Mouse (Mus musculus): ENCODE measurements around the gene Smpdl3a. TPM values are rescaled to one million over a fixed set of nuclear protein-coding genes. Genes with fewer than 3 reads are reported as not detected.

Gene Smpdl3a
- polyA plus RNA-seq (2012; rRNA removed), result 89.4 and 103 TPM in 2 replicates

- DNase-seq (ENCODE audit: low read depth in 1 of 2, low spot score in 2 of 2), result no peak
- H3K4me1 ChIP-seq (ENCODE audit: control insufficient read depth, insufficient read depth, insufficient read length), result peaks cover 8% of the 10 kb centered on the region
- no peaks in the 10 kb centered on the region for H3K36me3 ChIP-seq (ENCODE audit: control insufficient read depth, insufficient read depth, low read length)
- H3K27ac ChIP-seq (ENCODE audit: insufficient read depth, low read length), result peak within 1 kb of the TSS; percentile 92
- TF ChIP-seq POLR2A (IDR thresholded peaks at IDR 0.05; ENCODE audit: low read depth, low read length) (no peak), CTCF (IDR thresholded peaks at IDR 0.05; ENCODE audit: extremely low read depth, insufficient read depth, insufficient read length, insufficient replicate concordance) (no peak)
- peak within 1 kb of the TSS; percentile 81 for H3K4me3 ChIP-seq (ENCODE audit: extremely low read depth, insufficient read depth, insufficient read length)
- no peaks in the 10 kb centered on the region for H3K27me3 ChIP-seq (ENCODE audit: control insufficient read depth, insufficient read depth, low read length)
- WGBS, result 89% methylated on average over 7 of the region's 7 CpGs
Observed at GRCm38 (mm10) chr10:57794018-57794417, at the start of gene Smpdl3a. Gene Smpdl3a (plus strand): TSS chr10:57794335.

- DNase-seq (ENCODE audit: low read depth in 1 of 2, low spot score in 2 of 2), result peak in 1 of 2 experiments; percentile 15
- TF ChIP-seq CTCF (IDR thresholded peaks at IDR 0.05; ENCODE audit: extremely low read depth, insufficient read depth, insufficient read length, insufficient replicate concordance) (no peak), POLR2A (IDR thresholded peaks at IDR 0.05; ENCODE audit: low read depth, low read length) (no peak)
- H3K27ac ChIP-seq (ENCODE audit: insufficient read depth, low read length), result peak overlapping the region; percentile 67
- no peaks in the 10 kb centered on the region for H3K27me3 ChIP-seq (ENCODE audit: control insufficient read depth, insufficient read depth, low read length)
- peaks cover 11% of the 10 kb centered on the region; the same call in 1 of the 2 replicates for H3K4me1 ChIP-seq (ENCODE audit: control insufficient read depth, insufficient read depth, insufficient read length)
- H3K4me3 ChIP-seq (ENCODE audit: extremely low read depth, insufficient read depth, insufficient read length), result no peak overlapping the region
- no peaks in the 10 kb centered on the region for H3K36me3 ChIP-seq (ENCODE audit: control insufficient read depth, insufficient read depth, low read length)
Observed at GRCm38 (mm10) chr10:57745452-57745851, 48.7 kb upstream of the Smpdl3a start.

GRCm38 (mm10) chr10:57747127-57747526 lies 47.0 kb upstream of the Smpdl3a start:
- Histone ChIP-seq H3K4me3 (ENCODE audit: extremely low read depth, insufficient read depth, insufficient read length) (no peak overlapping the region), H3K27me3 (ENCODE audit: control insufficient read depth, insufficient read depth, low read length) (no peaks in the 10 kb centered on the region), H3K27ac (ENCODE audit: insufficient read depth, low read length) (no peak overlapping the region), H3K4me1 (ENCODE audit: control insufficient read depth, insufficient read depth, insufficient read length) (peaks cover 11% of the 10 kb centered on the region; the same call in 1 of the 2 replicates), H3K36me3 (ENCODE audit: control insufficient read depth, insufficient read depth, low read length) (no peaks in the 10 kb centered on the region)
- TF ChIP-seq POLR2A (IDR thresholded peaks at IDR 0.05; ENCODE audit: low read depth, low read length) (no peak), CTCF (IDR thresholded peaks at IDR 0.05; ENCODE audit: extremely low read depth, insufficient read depth, insufficient read length, insufficient replicate concordance) (no peak)
- no peak for DNase-seq (ENCODE audit: low read depth in 1 of 2, low spot score in 2 of 2)

DNA sequence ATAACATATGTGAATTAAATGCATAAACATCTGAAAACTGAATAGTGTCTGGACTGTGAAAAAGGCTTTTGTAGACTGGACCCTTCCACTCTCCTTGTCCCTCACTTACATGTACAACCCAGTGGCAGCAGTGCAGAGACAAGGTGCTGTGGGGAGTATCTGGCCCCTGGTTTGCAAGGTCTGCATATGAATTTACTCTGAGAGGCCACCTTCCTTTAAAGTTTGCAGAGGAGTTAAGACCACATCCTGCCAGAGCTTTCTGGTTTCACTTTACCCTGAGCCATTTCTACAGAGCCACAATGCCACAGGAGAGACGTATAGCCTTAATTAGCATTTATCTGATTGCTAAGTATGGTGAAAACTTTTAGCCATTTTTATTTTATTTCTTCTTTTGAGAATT lies 40.8 kb upstream of the Smpdl3a start:
- DNase-seq (ENCODE audit: low read depth in 1 of 2, low spot score in 2 of 2), result peak; percentile 19 to 49
- WGBS, result 11% methylated on average over 1 of the region's 1 CpGs
- Histone ChIP-seq H3K4me3 (ENCODE audit: extremely low read depth, insufficient read depth, insufficient read length) (no peak overlapping the region), H3K27ac (ENCODE audit: insufficient read depth, low read length) (peak overlapping the region; percentile 85), H3K4me1 (ENCODE audit: control insufficient read depth, insufficient read depth, insufficient read length) (peaks cover 8% of the 10 kb centered on the region), H3K36me3 (ENCODE audit: control insufficient read depth, insufficient read depth, low read length) (no peaks in the 10 kb centered on the region), H3K27me3 (ENCODE audit: control insufficient read depth, insufficient read depth, low read length) (no peaks in the 10 kb centered on the region)
- TF ChIP-seq POLR2A (IDR thresholded peaks at IDR 0.05; ENCODE audit: low read depth, low read length) (no peak), CTCF (IDR thresholded peaks at IDR 0.05; ENCODE audit: extremely low read depth, insufficient read depth, insufficient read length, insufficient replicate concordance) (no peak)

DNA sequence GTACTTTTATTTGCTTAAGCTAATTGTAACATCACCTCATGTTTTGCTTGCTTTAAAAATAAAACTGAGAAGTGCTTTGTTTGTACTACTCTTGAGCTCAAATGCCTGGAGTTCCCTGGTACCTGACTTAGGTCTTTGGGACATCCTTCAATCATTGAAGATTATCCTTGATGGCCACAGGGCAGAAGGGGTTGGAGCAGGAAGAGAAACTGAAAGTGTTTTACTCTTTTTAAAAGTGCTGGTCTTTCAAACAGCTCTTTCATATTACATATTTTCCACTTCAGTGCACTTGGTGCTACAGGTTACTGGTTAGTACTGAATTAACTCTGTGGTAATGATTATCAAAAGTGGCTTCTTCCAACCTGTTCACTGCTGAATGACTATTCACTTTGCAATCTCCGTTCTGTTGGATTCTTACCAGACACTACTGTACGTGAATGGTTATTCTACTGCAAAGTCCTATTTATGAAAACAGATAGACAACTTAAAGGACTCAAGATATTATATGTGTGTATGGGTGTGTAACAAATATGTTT lies 38.9 kb upstream of the Smpdl3a start:
- H3K4me3 ChIP-seq (ENCODE audit: extremely low read depth, insufficient read depth, insufficient read length), result no peak overlapping the region
- no peak for DNase-seq (ENCODE audit: low read depth in 1 of 2, low spot score in 2 of 2)
- TF ChIP-seq CTCF (IDR thresholded peaks at IDR 0.05; ENCODE audit: extremely low read depth, insufficient read depth, insufficient read length, insufficient replicate concordance), result no peak
- TF ChIP-seq POLR2A (IDR thresholded peaks at IDR 0.05; ENCODE audit: low read depth, low read length), result no peak
- no peaks in the 10 kb centered on the region for H3K36me3 ChIP-seq (ENCODE audit: control insufficient read depth, insufficient read depth, low read length)
- peak overlapping the region; percentile 35; the same call in 1 of the 2 replicates for H3K27ac ChIP-seq (ENCODE audit: insufficient read depth, low read length)
- 80% methylated on average over 2 of the region's 2 CpGs for WGBS
- peaks cover 13% of the 10 kb centered on the region for H3K4me1 ChIP-seq (ENCODE audit: control insufficient read depth, insufficient read depth, insufficient read length)
- H3K27me3 ChIP-seq (ENCODE audit: control insufficient read depth, insufficient read depth, low read length), result no peaks in the 10 kb centered on the region

- no peak for DNase-seq (ENCODE audit: low read depth in 1 of 2, low spot score in 2 of 2)
- Histone ChIP-seq H3K4me3 (ENCODE audit: extremely low read depth, insufficient read depth, insufficient read length) (no peak overlapping the region), H3K27me3 (ENCODE audit: control insufficient read depth, insufficient read depth, low read length) (no peaks in the 10 kb centered on the region), H3K36me3 (ENCODE audit: control insufficient read depth, insufficient read depth, low read length) (no peaks in the 10 kb centered on the region), H3K4me1 (ENCODE audit: control insufficient read depth, insufficient read depth, insufficient read length) (peaks cover 10% of the 10 kb centered on the region), H3K27ac (ENCODE audit: insufficient read depth, low read length) (no peak overlapping the region)
- TF ChIP-seq POLR2A (IDR thresholded peaks at IDR 0.05; ENCODE audit: low read depth, low read length), result no peak
- no peak for TF ChIP-seq CTCF (IDR thresholded peaks at IDR 0.05; ENCODE audit: extremely low read depth, insufficient read depth, insufficient read length, insufficient replicate concordance)
- WGBS, result 77% methylated on average over 2 of the region's 2 CpGs
Observed at GRCm38 (mm10) chr10:57758999-57759398, 35.1 kb upstream of the Smpdl3a start.

GRCm38 (mm10) chr10:57760694-57761093 lies 33.4 kb upstream of the Smpdl3a start:
- no peaks in the 10 kb centered on the region for H3K27me3 ChIP-seq (ENCODE audit: control insufficient read depth, insufficient read depth, low read length)
- no peak overlapping the region for H3K27ac ChIP-seq (ENCODE audit: insufficient read depth, low read length)
- peaks cover 8% of the 10 kb centered on the region; the same call in 1 of the 2 replicates for H3K4me1 ChIP-seq (ENCODE audit: control insufficient read depth, insufficient read depth, insufficient read length)
- TF ChIP-seq CTCF (IDR thresholded peaks at IDR 0.05; ENCODE audit: extremely low read depth, insufficient read depth, insufficient read length, insufficient replicate concordance) (no peak), POLR2A (IDR thresholded peaks at IDR 0.05; ENCODE audit: low read depth, low read length) (no peak)
- no peaks in the 10 kb centered on the region for H3K36me3 ChIP-seq (ENCODE audit: control insufficient read depth, insufficient read depth, low read length)
- no peak overlapping the region for H3K4me3 ChIP-seq (ENCODE audit: extremely low read depth, insufficient read depth, insufficient read length)
- DNase-seq (ENCODE audit: low read depth in 1 of 2, low spot score in 2 of 2), result no peak
- WGBS, result 57% methylated on average over 3 of the region's 3 CpGs

All from spleen, adult 2 months (tissue).